Mouse (Mus musculus) gastrocnemius, postnatal 36 days (tissue): ENCODE data around the gene Gabbr2. TPM values are rescaled to one million over a fixed set of nuclear protein-coding genes. Genes with fewer than 3 reads are reported as not detected.
A peak's percentile ranks its signal among the peaks of the same experiment; 100 is the strongest.

Experiments used
- DNase-seq, 2 experiments: peaks; one replicate each; pipeline ENCODE4 v3.0.0; 2022
- intact Hi-C: fragments of 180-260 bp; cut with DNase I; formaldehyde crosslinking; loops from one replicate; pipeline ENCODE4 v1.15.1; 2025
- total RNA-seq, 2 experiments: library from RNA; stranded (reverse); gene quantifications; 2 replicates each; pipeline ENCODE4 v1.2.3; 2021

The Gabbr2 gene
- total RNA-seq, 2 experiments from 2014 or later = 0.08 TPM; not detected in 1

GRCm38 (mm10) chr4:46734906-46735305 lies 256.8 kb downstream of the Gabbr2 start:
- DNase-seq = no peak
- intact Hi-C loops = no loop called here

- intact Hi-C loops = no loop called here
- no peak for DNase-seq
Measured at GRCm38 (mm10) chr4:46731590-46731989, 260.1 kb downstream of the Gabbr2 start.

GRCm38 (mm10) chr4:46729306-46730042 lies 262.2 kb downstream of the Gabbr2 start:
- intact Hi-C loops = no loop called here

GRCm38 (mm10) chr4:46728231-46728630 lies 263.4 kb downstream of the Gabbr2 start:
- intact Hi-C loops = no loop called here
- no peak for DNase-seq

More at GRCm38 (mm10) chr4:46729306-46730042, 262.2 kb downstream of the Gabbr2 start:
- DNase-seq = no peak

- no peak for DNase-seq
- intact Hi-C loops = no loop called here
Measured at GRCm38 (mm10) chr4:46727153-46727552, 264.5 kb downstream of the Gabbr2 start.

- no peak for DNase-seq
- intact Hi-C loops = no loop called here
Measured at GRCm38 (mm10) chr4:46720821-46721557, 270.7 kb downstream of the Gabbr2 start.

- intact Hi-C loops = no loop called here
- no peak for DNase-seq
Measured at GRCm38 (mm10) chr4:46720070-46720469, 271.6 kb downstream of the Gabbr2 start.

- intact Hi-C loops = no loop called here
- DNase-seq = no peak
Measured at GRCm38 (mm10) chr4:46718624-46719023, 273.0 kb downstream of the Gabbr2 start.

GRCm38 (mm10) chr4:46717156-46717555 lies 274.5 kb downstream of the Gabbr2 start:
- no peak for DNase-seq
- intact Hi-C loops = no loop called here

GRCm38 (mm10) chr4:46716361-46716760 lies 275.3 kb downstream of the Gabbr2 start:
- DNase-seq = no peak
- intact Hi-C loops = no loop called here

GRCm38 (mm10) chr4:46710523-46710922 lies 281.1 kb downstream of the Gabbr2 start:
- intact Hi-C loops = no loop called here
- DNase-seq = no peak

GRCm38 (mm10) chr4:46710018-46710417 lies 281.7 kb downstream of the Gabbr2 start:
- intact Hi-C loops = no loop called here
- no peak for DNase-seq

- intact Hi-C loops = no loop called here
- DNase-seq = no peak
Measured at GRCm38 (mm10) chr4:46709492-46709891, 282.2 kb downstream of the Gabbr2 start.

GRCm38 (mm10) chr4:46705739-46706138 lies 285.9 kb downstream of the Gabbr2 start:
- intact Hi-C loops = no loop called here
- no peak for DNase-seq

GRCm38 (mm10) chr4:46703146-46703545 lies 288.5 kb downstream of the Gabbr2 start:
- no peak for DNase-seq
- intact Hi-C loops = no loop called here

GRCm38 (mm10) chr4:46700223-46700651 lies 291.4 kb downstream of the Gabbr2 start:
- intact Hi-C loops = no loop called here
- no peak for DNase-seq

- no peak for DNase-seq
- intact Hi-C loops = no loop called here
Measured at GRCm38 (mm10) chr4:46696467-46696866, 295.2 kb downstream of the Gabbr2 start.

GRCm38 (mm10) chr4:46690565-46690964 lies 301.1 kb downstream of the Gabbr2 start:
- intact Hi-C loops = loop anchor here (5.0 kb wide), 1 partner anchor 142 kb away; no protein-coding TSS in a partner anchor
- no peak for DNase-seq

- intact Hi-C loops = loop anchor here (5.0 kb wide), 1 partner anchor 142 kb away; no protein-coding TSS in a partner anchor
- no peak for DNase-seq
Measured at GRCm38 (mm10) chr4:46690023-46690420, 301.7 kb downstream of the Gabbr2 start.

GRCm38 (mm10) chr4:46689397-46690022 lies 302.2 kb downstream of the Gabbr2 start:
- intact Hi-C loops = loop anchor here (2.0 to 5.0 kb wide), 3 partner anchors 143 to 348 kb away; no protein-coding TSS in a partner anchor
- DNase-seq = peak; percentile 36 to 49
